Mouse (Mus musculus): ENCODE results near the gene Ccdc84.
"Not testable (repeated sequence)": the region's sequence is repeated elsewhere in the genome, so short reads cannot be mapped to it uniquely, and the experiment has no call there.

The Ccdc84 gene

GRCm38 (mm10) chr9:44408693-44409092 lies 9.7 kb downstream of the Ccdc84 start:
- not testable (repeated sequence) for DNase-seq (ENCODE audit: low read depth, low spot score)

DNA sequence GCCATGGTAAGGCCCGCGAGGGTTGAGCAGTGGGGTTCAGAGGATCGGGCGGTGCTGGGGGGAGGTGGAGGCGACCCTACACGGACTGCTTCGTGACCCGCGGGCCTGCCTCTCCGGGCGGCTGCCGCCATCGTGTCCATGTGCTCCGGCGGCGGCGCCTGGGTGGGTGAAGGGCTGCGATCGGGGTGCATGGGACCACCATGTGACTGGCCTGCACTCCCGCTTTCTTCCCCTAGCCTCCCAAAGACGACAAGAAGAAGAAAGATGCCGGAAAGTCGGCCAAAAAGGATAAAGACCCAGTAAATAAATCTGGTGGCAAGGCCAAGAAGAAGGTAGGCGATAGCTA lies 10.6 kb downstream of the Ccdc84 start:
- peak; percentile 28 for DNase-seq (ENCODE audit: low read depth, low spot score)

DNA sequence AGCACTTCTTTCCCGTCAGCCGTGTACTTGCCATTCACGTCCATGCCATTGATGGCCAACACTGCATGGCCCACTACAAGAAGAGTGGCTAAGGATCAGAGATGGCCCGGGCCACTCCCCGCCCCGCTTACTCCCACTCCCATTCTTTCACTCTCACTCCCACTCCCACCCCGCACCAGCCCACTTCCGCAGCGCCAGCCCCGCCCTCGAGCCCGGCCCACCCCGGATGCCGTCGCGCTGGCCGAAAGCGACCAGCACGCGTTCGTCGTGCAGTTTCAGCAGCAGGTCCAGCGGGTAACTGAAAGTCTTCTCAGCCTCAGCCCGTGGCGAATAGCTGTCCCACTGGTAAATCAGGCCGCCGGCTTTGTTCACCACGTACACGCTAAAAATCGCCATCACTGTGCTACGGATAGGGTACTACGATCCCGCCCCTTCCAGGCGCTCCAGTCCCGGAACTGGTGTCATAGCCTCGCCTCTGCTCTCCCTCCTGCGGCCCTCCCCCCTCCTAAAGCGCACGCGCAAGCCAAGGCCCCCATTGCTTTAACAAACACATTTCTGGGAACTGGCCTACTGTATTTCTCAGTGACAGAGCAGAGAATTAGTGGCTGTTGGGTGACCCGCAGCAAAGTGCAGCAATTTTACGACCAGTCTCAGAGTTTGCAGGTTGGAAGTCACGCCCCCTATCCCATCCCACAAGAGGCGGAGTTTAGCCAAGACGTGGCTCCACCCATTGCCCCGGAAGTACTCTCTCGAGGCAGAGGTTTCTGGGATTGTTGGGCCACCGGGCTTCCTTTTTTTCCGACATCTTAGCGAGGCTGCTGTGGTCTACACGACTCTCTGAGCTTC lies 11.2 kb downstream of the Ccdc84 start, which contains the start of the genes Rps25 and Trappc4:
Rps25 (plus strand) TSS at position 234 of the 846 bp plus-strand sequence.
Trappc4 (minus strand) TSS at position 695 of the 846 bp plus-strand sequence.
- peak; percentile 95 for DNase-seq (ENCODE audit: low read depth, low spot score)

GRCm38 (mm10) chr9:44405011-44405410 lies 13.4 kb downstream of the Ccdc84 start:
- DNase-seq (ENCODE audit: low read depth, low spot score) = no peak

DNA sequence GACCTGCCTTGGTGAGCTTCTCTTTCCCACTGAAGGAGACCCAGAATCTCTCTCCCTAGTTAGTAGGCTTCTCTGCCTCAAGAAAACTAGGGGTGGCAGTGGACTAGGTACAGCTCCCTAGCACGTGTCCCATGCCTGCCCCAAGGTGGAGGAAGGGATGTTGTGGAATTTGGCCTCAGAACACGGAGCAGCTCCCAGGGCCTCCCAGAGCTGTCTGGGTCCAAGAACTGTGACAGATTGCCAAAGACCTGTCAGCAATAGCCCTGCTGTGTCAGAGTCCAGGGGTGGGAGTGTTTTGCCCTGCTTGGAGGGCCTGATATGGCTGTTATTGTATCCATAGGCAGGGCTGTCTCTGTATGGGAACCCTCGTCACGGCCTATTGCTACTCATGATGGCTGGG lies 17.3 kb downstream of the Ccdc84 start:
- DNase-seq (ENCODE audit: low read depth, low spot score) = no peak

- DNase-seq (ENCODE audit: low read depth, low spot score) = no peak
Measured at GRCm38 (mm10) chr9:44399795-44400114, 18.6 kb downstream of the Ccdc84 start.

DNA sequence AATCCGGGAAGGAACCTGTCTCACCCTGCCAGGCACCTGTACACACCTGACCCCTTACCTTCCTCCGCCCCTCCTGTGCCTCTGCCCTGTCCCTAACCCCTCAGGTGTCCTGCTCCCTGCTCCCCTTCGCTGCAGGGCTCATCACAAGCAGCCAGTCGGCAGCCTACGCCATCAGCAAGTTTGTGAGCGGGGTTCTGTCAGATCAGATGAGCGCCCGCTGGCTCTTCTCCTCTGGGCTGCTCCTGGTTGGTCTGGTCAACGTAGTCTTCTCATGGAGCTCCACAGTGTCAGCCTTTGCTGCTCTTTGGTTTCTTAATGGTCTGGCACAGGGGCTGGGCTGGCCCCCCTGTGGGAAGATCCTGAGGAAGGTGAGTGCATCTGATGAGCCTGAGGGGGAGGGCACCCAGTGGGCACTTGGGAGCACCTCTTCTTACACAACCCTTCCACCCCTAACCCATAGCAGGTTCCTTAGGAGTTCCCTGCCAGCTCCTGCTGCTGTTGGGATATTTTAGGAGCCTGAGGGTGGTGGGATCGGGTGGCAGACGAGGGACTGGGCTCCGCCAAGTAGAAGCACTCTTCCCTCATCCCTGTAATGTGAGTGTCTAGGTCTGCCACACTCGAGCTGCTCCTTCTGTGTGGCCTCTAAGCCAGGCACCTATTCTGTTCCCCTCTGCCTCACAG lies 19.1 kb downstream of the Ccdc84 start:
- DNase-seq (ENCODE audit: low read depth, low spot score) = no peak

GRCm38 (mm10) chr9:44398551-44398950 lies 19.8 kb downstream of the Ccdc84 start:
- no peak for DNase-seq (ENCODE audit: low read depth, low spot score)

- no peak for DNase-seq (ENCODE audit: low read depth, low spot score)
Measured at GRCm38 (mm10) chr9:44398087-44398486, 20.3 kb downstream of the Ccdc84 start.

GRCm38 (mm10) chr9:44396684-44397411 lies 21.5 kb downstream of the Ccdc84 start, which contains the start of gene Slc37a4:
Gene Slc37a4 (plus strand): TSS chr9:44396852.
- DNase-seq (ENCODE audit: low read depth, low spot score) = peak; percentile 89

GRCm38 (mm10) chr9:44391466-44391865 lies 26.9 kb downstream of the Ccdc84 start:
- DNase-seq (ENCODE audit: low read depth, low spot score) = no peak

- no peak for DNase-seq (ENCODE audit: low read depth, low spot score)
Measured at GRCm38 (mm10) chr9:44389273-44389672, 29.1 kb downstream of the Ccdc84 start.

DNA sequence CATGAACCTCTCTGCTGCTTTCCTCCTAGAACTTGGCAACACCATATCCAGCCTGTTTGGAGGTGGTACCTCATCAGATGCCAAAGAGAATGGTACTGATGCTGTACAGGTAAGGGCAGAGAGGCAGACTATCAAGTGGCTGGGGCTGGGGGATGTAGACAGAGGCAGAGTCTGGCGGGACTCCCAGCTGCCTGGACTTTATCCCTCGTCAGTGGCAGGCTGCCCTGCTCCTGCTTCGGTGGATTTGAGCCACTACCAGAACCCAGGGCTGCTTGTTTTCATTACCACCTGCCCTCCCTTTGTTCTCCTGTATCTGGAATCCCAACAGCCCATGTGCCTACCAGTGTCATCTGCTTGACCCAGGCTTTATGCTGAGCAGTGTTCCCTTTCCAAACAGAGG lies 31.1 kb downstream of the Ccdc84 start:
- DNase-seq (ENCODE audit: low read depth, low spot score) = no peak

GRCm38 (mm10) chr9:44384596-44384995 lies 33.8 kb downstream of the Ccdc84 start:
- DNase-seq (ENCODE audit: low read depth, low spot score) = no peak

DNA sequence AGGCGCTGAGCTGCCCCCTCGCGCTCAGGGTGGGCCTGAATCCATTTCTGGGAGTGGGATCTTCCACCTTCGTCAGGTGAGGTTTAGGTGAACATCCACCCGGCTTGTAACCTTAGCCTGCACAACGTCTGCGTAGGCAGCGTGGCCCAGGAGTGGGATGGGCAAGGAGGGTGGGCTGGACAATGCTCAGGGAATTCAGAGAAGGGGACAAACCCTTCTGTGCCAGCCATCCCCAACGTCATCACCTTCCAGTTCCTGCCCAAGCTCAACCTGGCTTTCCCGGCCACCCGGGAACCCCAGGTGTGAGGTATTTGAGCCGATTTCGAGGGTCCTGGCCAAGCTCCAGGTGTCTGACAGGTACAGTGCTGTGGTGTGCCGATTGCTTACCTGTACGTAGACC lies 38.5 kb downstream of the Ccdc84 start:
- DNase-seq (ENCODE audit: low read depth, low spot score) = no peak

GRCm38 (mm10) chr9:44379054-44379834 lies 39.1 kb downstream of the Ccdc84 start, which contains the start of gene Hyou1:
Gene Hyou1 (plus strand): TSS chr9:44379490.
- peak; percentile 92 for DNase-seq (ENCODE audit: low read depth, low spot score)

GRCm38 (mm10) chr9:44378153-44378730 lies 40.1 kb downstream of the Ccdc84 start:
- no peak for DNase-seq (ENCODE audit: low read depth, low spot score)

- DNase-seq (ENCODE audit: low read depth, low spot score) = not testable (repeated sequence)
Measured at GRCm38 (mm10) chr9:44377335-44377734, 41.0 kb downstream of the Ccdc84 start.

DNA sequence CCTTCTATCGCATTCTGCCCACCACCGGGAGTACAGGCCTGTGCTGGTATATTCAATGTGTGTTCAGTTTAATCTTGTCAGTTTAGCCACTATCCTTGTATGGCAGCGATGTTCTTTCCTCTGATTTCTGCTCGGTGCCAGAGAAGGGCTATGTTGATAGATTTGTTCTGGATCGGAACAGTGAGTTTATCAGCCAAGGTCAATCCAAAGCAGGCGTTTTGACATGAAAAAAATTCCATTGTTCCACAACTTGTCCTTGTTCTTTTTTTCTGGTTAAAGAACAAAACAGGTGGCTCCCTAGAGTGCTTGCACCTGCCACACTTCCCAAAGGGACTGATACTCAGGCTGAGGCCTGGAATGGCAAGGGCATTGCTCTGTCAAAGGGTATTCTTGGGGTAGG lies 42.2 kb downstream of the Ccdc84 start:
- DNase-seq (ENCODE audit: low read depth, low spot score) = no peak

DNA sequence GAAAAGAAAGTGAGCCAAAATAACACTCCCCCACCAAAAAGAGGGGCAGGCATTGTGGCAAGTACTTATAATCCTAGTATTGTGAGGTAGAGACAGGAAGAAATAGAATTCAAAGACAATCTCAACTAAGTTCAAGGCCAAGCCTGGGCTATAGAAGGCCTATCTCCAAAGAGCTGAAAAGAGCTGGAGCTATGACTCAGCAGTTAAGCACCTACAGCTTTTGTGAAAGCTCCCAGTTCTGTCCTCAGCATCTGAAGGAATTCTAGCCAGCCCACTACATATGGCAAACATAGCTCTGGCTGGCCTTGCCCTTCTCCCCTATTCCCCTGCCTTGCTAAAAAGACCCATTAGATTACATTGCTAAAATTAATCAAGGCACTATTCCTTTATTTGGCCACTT lies 45.0 kb downstream of the Ccdc84 start:
- DNase-seq (ENCODE audit: low read depth, low spot score) = no peak

DNA sequence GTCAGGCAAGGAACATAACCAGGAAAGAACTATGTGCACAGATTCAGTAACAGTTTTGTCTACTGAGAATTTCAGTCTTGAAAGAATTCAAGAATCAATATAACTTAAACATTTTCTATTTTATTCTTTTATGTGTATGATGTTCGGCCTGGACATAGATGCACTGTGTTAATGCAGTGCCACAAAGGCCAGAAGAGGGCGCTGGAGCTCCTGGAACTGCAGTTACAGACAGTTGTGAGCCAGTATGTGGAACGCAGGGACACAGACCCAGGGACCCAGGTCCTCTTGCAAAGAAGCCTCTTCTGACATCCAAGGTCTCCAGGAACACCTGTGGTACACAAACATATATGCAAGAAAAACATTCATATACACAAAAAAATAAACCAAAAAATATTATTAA lies 53.9 kb downstream of the Ccdc84 start:
- no peak for DNase-seq (ENCODE audit: low read depth, low spot score)
